Mouse (Mus musculus) cerebellum, adult 2 months (tissue): ENCODE data around the gene Soga3. TPM values are rescaled to one million over a fixed set of nuclear protein-coding genes. Genes with fewer than 3 reads are reported as not detected.
A peak's percentile ranks its signal among the peaks of the same experiment; 100 is the strongest.

Source experiments
- DNase-seq, 2 experiments: peaks; one replicate each; pipeline ENCODE4 v3.0.0; 2021
- H3K27ac ChIP-seq: fragments of 200-500 bp; 2 replicates; pipeline ENCODE4 v1.5.1; 2012; ENCODE audit warnings: low read length, control low read depth, inconsistent platforms; ENCODE audit not compliant: insufficient read depth
- H3K27me3 ChIP-seq: fragments of 200-500 bp; 2 replicates; pipeline ENCODE4 v1.6.1; 2012; ENCODE audit warnings: inconsistent platforms, mild to moderate bottlenecking, low read length, moderate library complexity; ENCODE audit not compliant: control insufficient read depth, insufficient read depth
- H3K4me1 ChIP-seq: fragments of 200-500 bp; 2 replicates; pipeline ENCODE4 v1.6.1; 2011; ENCODE audit warnings: low read length; ENCODE audit not compliant: control insufficient read depth, insufficient read depth
- H3K4me3 ChIP-seq: fragments of 200-500 bp; replicated peaks from 2 replicates; pipeline ENCODE3; 2011; ENCODE audit warnings: mild to moderate bottlenecking, low read depth, low read length, control low read depth; ENCODE audit not compliant: insufficient read depth
- CTCF ChIP-seq: fragments of 200-500 bp; IDR thresholded peaks from 2 replicates; pipeline ENCODE4 v1.5.1; 2011; ENCODE audit warnings: low read depth, mild to moderate bottlenecking, control low read depth, low read length, moderate library complexity, borderline replicate concordance; ENCODE audit not compliant: insufficient read depth
- POLR2A ChIP-seq: fragments of 200-500 bp; IDR thresholded peaks from 2 replicates; pipeline ENCODE4 v1.6.1; 2011; ENCODE audit warnings: low read length, control low read depth, borderline replicate concordance; ENCODE audit not compliant: insufficient read depth
- WGBS: fragments of 180-500 bp; shearing (Covaris S2); methylation state at CpG from one replicate; pipeline ENCODE4 v1.1.7; 2018; 5-methylcytosine and 5-hydroxymethylcytosine counted together
- polyA plus RNA-seq: library from polyadenylated mRNA; depleted of rRNA; stranded (reverse); fragments of >200 nt; gene quantifications from 2 replicates; pipeline ENCODE4 v1.2.3, GENCODE M21; 2012

The Soga3 gene
- polyA plus RNA-seq, 1 experiment = 37.3 TPM

- whole genome bisulfite sequencing = 1% methylated on average over 12 of the region's 12 CpGs
- no peaks in the 10 kb centered on the region for H3K27me3 ChIP-seq
- TF ChIP-seq POLR2A (no peak), CTCF (no peak)
- H3K4me3 ChIP-seq = peak overlapping the region; percentile 93
- DNase-seq = peak in 1 of 2 experiments; percentile 58
- H3K4me1 ChIP-seq = no peaks in the 10 kb centered on the region
- peak overlapping the region; percentile 88 for H3K27ac ChIP-seq
These were observed 4.0 kb downstream of the Soga3 start for GRCm38 (mm10) chr10:29147641-29147990.

GRCm38 (mm10) chr10:29148076-29148475, 4.4 kb downstream of the Soga3 start:
- TF ChIP-seq CTCF = no peak
- TF ChIP-seq POLR2A = no peak
- H3K4me3 ChIP-seq = peak overlapping the region; percentile 93
- H3K4me1 ChIP-seq = no peaks in the 10 kb centered on the region
- H3K27me3 ChIP-seq = no peaks in the 10 kb centered on the region
- under 1% methylated on average over 21 of the region's 21 CpGs for WGBS
- peak; percentile 75 to 80 for DNase-seq
- H3K27ac ChIP-seq = peak overlapping the region; percentile 88; the same call in 1 of the 2 replicates

- no peak for TF ChIP-seq CTCF
- TF ChIP-seq POLR2A = no peak
- 76% methylated on average over 3 of the region's 3 CpGs for WGBS
- Histone ChIP-seq H3K4me3 (no peak overlapping the region), H3K27me3 (no peaks in the 10 kb centered on the region), H3K4me1 (no peaks in the 10 kb centered on the region), H3K27ac (no peak overlapping the region)
- no peak for DNase-seq
These were observed 11.7 kb downstream of the Soga3 start for GRCm38 (mm10) chr10:29155304-29155703.

GRCm38 (mm10) chr10:29161664-29162063, 18.0 kb downstream of the Soga3 start:
- no peak for DNase-seq
- H3K27me3 ChIP-seq = no peaks in the 10 kb centered on the region
- H3K4me1 ChIP-seq = no peaks in the 10 kb centered on the region
- WGBS = 75% methylated on average over 2 of the region's 2 CpGs
- no peak overlapping the region for H3K4me3 ChIP-seq
- no peak overlapping the region for H3K27ac ChIP-seq
- TF ChIP-seq CTCF (no peak), POLR2A (no peak)

GRCm38 (mm10) chr10:29173778-29174177, 30.1 kb downstream of the Soga3 start:
- DNase-seq = no peak
- 85% methylated on average over 2 of the region's 2 CpGs for WGBS
- Histone ChIP-seq H3K27me3 (no peaks in the 10 kb centered on the region), H3K4me3 (no peak overlapping the region), H3K27ac (no peak overlapping the region), H3K4me1 (peaks cover 5% of the 10 kb centered on the region; the same call in 1 of the 2 replicates)
- TF ChIP-seq CTCF = no peak
- no peak for TF ChIP-seq POLR2A

GRCm38 (mm10) chr10:29175656-29176055, 32.0 kb downstream of the Soga3 start:
- Histone ChIP-seq H3K27me3 (no peaks in the 10 kb centered on the region), H3K27ac (no peak overlapping the region), H3K4me1 (peaks cover 5% of the 10 kb centered on the region; the same call in 1 of the 2 replicates), H3K4me3 (no peak overlapping the region)
- 94% methylated on average over 3 of the region's 3 CpGs for WGBS
- DNase-seq = no peak
- TF ChIP-seq CTCF (no peak), POLR2A (no peak)

GRCm38 (mm10) chr10:29176881-29177280, 33.2 kb downstream of the Soga3 start:
- no peaks in the 10 kb centered on the region for H3K27me3 ChIP-seq
- TF ChIP-seq CTCF (no peak), POLR2A (no peak)
- DNase-seq = peak in 1 of 2 experiments; percentile 32
- no peak overlapping the region for H3K27ac ChIP-seq
- H3K4me1 ChIP-seq = peaks cover 5% of the 10 kb centered on the region; the same call in 1 of the 2 replicates
- 19% methylated on average over 4 of the region's 4 CpGs for WGBS
- H3K4me3 ChIP-seq = no peak overlapping the region

- no peak overlapping the region for H3K4me3 ChIP-seq
- H3K27me3 ChIP-seq = no peaks in the 10 kb centered on the region
- TF ChIP-seq POLR2A = no peak
- TF ChIP-seq CTCF = no peak
- peaks cover 5% of the 10 kb centered on the region; the same call in 1 of the 2 replicates for H3K4me1 ChIP-seq
- 23% methylated on average over 2 of the region's 2 CpGs for WGBS
- H3K27ac ChIP-seq = no peak overlapping the region
- peak in 1 of 2 experiments; percentile 16 for DNase-seq
These were observed 34.4 kb downstream of the Soga3 start for GRCm38 (mm10) chr10:29178003-29178402.
